Comparison of ENCODE assay signal across 22 mouse cellular contexts in genomic region chr2:59404022-59404421, GRCm38 (mm10).
"Had no signal": no experiment of that assay in that cellular context is flagged by ENCODE, and none has a peak within 500 bp of the region (broad histone marks: within the 10 kb centered on the region; RNA-seq: fewer than 3 reads in every experiment).

No protein-coding gene starts in this region.

- DNase-seq: kidney, adult 2 months; kidney, postnatal 4 days; left cerebral cortex, postnatal 4 days; liver; lung, adult 18-20 months; lung, postnatal 10 days; lung, postnatal 36 days; midbrain, embryonic 14.5 days; right cerebral cortex, adult 18-20 months; right cerebral cortex, postnatal 14 days; right cerebral cortex, postnatal 4 days; thymus, adult 18-20 months; thymus, postnatal 36 days had no signal

- H3K4me2 ChIP-seq: limb, embryonic 13.5 days; liver, embryonic 12.5 days; liver, embryonic 15.5 days; lung, embryonic 15.5 days; midbrain, embryonic 11.5 days; stomach, embryonic 15.5 days had no signal

- H3K36me3 ChIP-seq: limb, embryonic 13.5 days; liver, embryonic 12.5 days; liver, embryonic 15.5 days; lung, embryonic 15.5 days; stomach, embryonic 15.5 days had no signal

- H3K27me3 ChIP-seq: limb, embryonic 13.5 days; liver, embryonic 12.5 days; liver, embryonic 15.5 days; lung, embryonic 15.5 days; megakaryocyte, embryonic 14.5 days; stomach, embryonic 15.5 days had no signal

- H3K9ac ChIP-seq: limb, embryonic 13.5 days; liver, embryonic 12.5 days; liver, embryonic 15.5 days; lung, embryonic 15.5 days; stomach, embryonic 15.5 days had no signal

- H3K27ac ChIP-seq: limb, embryonic 13.5 days; liver, embryonic 12.5 days; liver, embryonic 15.5 days; lung, embryonic 15.5 days; stomach, embryonic 15.5 days had no signal

- H3K4me3 ChIP-seq: limb, embryonic 13.5 days; liver, embryonic 12.5 days; liver, embryonic 15.5 days; lung, embryonic 15.5 days; megakaryocyte, embryonic 14.5 days; stomach, embryonic 15.5 days had no signal

- H3K4me1 ChIP-seq: liver, embryonic 15.5 days had no signal

- H3K9me3 ChIP-seq: limb, embryonic 13.5 days; liver, embryonic 12.5 days; liver, embryonic 15.5 days; lung, embryonic 15.5 days; stomach, embryonic 15.5 days had no signal

- ATAC-seq: inflammation-experienced regulatory T-cells, adult 6 months; intestine, embryonic 16.5 days; liver, embryonic 12.5 days had no signal
